Mouse (Mus musculus): Measurements from ENCODE around the gene Zfp819.

Zfp819 gene

GRCm38 (mm10) chr7:43642587-43642986, 35.6 kb downstream of the Zfp819 start:
- peak; percentile 67 to 92 for DNase-seq (ENCODE audit: inconsistent age in 2 of 2, low spot score in 1 of 2)

- no peak for DNase-seq (ENCODE audit: inconsistent age in 2 of 2, low spot score in 1 of 2)
Observed at GRCm38 (mm10) chr7:43643046-43643652, 36.2 kb downstream of the Zfp819 start.

GRCm38 (mm10) chr7:43652683-43653082, 45.7 kb downstream of the Zfp819 start:
- DNase-seq (ENCODE audit: inconsistent age in 2 of 2, low spot score in 1 of 2) = peak; percentile 38 to 71

- no peak for DNase-seq (ENCODE audit: inconsistent age in 2 of 2, low spot score in 1 of 2)
Observed at GRCm38 (mm10) chr7:43654519-43654918, 47.5 kb downstream of the Zfp819 start.

GRCm38 (mm10) chr7:43656232-43656631, 49.3 kb downstream of the Zfp819 start:
- no peak for DNase-seq (ENCODE audit: inconsistent age in 2 of 2, low spot score in 1 of 2)

- no peak for DNase-seq (ENCODE audit: inconsistent age in 2 of 2, low spot score in 1 of 2)
Observed at GRCm38 (mm10) chr7:43660002-43660401, 53.0 kb downstream of the Zfp819 start, which contains the start of gene Siglece. Gene Siglece, minus strand, starts transcription at chr7:43660161.

GRCm38 (mm10) chr7:43662804-43663203, 55.8 kb downstream of the Zfp819 start:
- peak; percentile 71 to 83 for DNase-seq (ENCODE audit: inconsistent age in 2 of 2, low spot score in 1 of 2)

- peak in 1 of 2 experiments; percentile 80 for DNase-seq (ENCODE audit: inconsistent age in 2 of 2, low spot score in 1 of 2)
Observed at GRCm38 (mm10) chr7:43667221-43667620, 60.3 kb downstream of the Zfp819 start.
